Mouse (Mus musculus) testis, postnatal 10 days (tissue): ENCODE results near the gene Cd93.

Source experiments
- DNase-seq: peaks from one replicate; pipeline ENCODE4 v3.0.0; 2021; ENCODE audit warnings: low spot score

The Cd93 gene

DNA sequence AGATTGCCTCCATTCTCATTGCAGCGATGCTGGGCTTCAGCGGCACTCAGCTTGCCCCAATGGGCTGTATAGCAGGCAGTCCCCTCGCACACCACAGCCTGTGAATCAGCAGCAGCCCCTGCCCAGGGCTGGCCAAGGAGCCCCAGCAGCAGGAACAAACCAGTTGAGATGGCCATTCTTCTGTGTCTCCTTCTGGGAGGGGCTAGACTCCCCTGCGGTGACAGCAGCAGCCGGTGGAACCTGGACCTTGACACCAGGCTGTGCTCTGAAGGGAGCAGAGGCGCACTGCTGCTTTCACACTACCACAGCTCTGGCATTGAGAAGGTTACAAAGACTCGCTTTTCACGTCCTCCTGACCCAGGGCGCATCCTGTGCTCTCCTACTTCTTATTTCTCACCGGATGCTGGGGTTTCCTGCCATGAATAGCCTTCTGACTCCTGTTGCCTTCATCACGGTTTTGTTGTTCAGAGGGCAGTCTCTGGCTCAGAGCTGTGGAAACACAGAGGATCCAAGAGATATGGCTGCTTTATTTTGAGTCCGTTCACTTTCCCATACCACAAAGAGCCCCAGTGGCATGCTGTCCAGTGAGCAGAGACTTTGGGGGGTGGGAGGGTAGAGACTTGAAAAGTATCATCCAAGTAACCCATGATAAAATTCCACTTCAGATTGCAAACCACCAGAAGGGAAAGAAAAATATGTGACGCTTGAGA, at the start of gene Cd93:
Gene Cd93 (minus strand): TSS at position 315 of the 710 bp plus-strand sequence.
- no peak for DNase-seq

DNA sequence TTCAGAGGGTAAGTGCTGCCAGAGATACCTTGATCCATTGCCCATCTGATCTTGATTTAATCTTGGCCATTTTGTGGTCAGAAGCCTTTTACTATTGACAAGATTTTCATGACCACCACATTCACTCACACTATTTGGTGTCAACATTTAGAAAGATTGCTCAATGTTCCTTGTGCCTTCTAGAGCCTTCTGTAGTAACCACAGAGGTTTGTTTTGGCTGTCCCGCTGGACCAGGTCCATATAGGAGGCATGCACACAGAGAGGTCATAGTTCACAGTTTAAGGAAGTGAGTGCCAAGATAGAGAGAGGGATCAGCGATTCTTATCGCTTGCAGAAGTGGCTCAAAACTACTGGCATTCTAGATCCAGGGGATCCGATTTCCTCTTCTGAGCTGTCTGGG, 48.7 kb upstream of the Cd93 start:
- DNase-seq: no peak

DNA sequence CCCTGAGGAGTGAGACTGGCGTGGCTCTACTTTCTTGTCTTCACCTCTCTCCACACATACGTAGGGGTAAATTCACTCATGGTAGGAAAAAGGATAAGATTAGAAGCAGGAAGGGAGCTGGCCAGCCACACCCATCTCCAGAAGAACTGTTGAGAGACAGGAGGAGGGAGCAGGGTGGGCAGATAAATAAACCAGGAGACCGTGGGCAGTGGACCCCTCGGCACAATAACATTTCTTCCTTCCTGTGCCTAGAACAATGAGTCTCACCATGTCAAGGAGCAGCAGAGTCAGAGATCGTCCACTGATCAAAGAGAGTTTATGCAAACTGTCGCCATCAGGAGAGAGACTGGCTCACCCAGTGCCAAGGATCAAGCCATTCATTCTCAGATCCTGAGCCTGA, 46.8 kb upstream of the Cd93 start:
- DNase-seq: no peak

DNA sequence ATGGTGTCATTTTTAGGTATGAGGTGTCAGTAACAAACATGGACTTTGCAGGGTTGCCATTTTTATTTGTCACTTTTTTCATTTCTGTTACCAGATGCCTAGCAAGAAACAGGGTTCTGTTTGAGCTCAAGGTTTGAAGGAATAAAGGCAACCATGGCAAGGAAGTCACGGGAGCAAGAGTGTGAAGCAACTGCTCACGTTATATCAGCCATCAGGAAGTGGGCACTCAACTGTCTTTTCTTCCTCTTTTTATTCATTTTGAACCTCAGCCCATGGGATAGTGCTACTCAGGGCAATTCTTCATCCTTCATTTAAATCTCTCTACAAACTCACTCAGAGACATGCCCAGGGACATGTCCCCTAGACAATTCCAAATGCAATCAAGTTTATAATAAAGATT, 45.5 kb upstream of the Cd93 start:
- DNase-seq: no peak

DNA sequence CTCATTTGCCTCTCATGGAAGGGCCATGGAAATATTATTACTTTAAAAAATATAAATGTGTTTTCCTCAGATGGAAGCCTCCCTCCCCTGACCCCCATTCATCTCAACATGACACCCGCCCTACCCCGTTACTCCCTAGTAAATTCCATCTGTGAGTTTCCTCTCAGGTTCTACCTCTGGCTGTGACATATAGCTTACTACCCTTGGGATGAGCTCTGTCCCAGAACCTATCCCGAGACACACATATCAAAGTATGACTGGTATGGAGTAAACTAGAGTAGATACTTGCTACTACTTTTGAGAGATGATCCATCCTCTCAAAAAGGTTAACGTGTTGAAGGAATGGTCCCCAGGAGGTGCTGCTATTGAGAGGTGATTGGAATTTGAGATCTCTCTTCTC, 42.2 kb upstream of the Cd93 start:
- DNase-seq: no peak

DNA sequence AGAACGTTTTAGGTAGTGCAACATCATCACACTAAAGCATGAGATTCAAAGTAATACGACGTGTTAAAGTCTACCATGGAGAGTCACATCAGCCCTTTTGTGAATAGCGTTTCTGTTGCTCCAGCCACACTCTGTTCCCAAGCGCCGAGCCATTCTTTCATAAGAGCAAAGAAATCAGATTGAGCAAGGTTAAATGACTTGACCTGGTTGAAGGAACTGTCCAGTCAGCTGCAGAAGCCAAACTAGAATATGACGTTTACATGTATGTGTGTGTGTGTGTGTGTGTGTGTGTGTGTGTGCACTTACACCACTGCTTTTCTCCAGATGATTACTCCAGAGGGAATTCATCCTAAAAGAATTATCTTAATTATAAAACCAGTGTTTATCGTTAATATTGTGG, 37.0 kb upstream of the Cd93 start:
- DNase-seq: no peak

DNA sequence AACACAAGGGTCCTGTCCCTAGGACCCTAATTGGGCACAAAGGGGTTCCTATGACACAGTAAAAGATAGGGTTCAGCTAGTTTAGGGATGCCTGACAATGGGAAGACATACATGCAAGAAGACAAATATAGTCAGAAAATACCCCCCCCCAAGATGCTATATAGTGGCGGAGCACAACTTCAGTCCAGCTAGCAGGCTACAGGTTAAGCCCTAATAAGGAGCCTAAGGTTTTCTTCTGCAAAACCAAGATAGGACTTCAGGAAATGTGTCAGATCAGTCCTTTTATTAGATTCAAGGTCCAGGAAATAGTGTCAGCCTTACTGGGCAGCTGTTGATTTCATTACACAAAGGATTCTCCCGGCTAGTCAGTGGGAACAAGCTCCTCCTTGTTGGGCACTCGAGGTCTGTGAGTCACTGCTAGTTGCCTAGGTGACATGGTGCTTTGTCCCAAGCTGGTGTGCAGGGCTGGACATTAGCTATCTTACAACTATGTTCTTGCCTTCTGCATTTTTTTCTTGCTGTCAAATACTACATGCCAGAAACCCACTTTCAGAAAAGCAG, 34.9 kb upstream of the Cd93 start:
- peak; percentile 44 for DNase-seq

DNA sequence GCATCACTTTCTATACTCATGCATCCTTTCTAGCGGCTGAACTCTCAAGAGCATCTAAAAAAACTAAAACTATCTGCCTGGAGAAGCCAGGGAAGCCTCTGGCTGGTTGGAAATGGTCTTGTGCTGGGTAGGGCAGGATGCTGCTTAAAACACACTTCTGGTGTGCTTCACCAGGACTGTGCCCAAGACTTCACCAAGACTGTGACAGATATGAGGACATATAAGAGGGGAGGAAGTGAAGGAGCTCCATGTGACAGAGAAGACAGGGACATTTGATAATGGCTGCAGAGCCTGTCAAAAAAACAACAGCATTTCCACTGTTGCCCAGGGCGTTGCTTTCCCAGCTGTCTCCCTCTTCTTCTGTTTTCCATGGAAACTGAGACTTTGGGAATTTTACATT, 34.0 kb upstream of the Cd93 start:
- DNase-seq: no peak

DNA sequence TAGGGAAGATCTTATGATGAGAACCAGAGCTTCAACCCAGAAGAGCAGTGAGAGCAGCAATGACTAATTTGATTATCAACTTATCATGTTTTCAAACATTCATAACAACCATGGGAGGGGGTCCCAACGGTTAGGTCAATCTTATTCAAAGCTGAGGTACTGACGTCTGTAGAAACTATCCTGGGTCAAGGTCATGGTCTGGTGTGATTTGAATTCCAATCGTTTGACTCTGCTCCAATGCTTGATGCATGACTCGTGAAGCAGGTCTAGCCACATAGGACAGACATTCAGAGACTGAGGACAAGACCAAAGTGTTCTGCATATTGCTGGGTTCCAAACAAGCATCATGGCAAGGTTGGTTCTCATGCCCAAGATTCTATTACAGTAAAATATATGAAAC, 33.2 kb upstream of the Cd93 start:
- DNase-seq: no peak

DNA sequence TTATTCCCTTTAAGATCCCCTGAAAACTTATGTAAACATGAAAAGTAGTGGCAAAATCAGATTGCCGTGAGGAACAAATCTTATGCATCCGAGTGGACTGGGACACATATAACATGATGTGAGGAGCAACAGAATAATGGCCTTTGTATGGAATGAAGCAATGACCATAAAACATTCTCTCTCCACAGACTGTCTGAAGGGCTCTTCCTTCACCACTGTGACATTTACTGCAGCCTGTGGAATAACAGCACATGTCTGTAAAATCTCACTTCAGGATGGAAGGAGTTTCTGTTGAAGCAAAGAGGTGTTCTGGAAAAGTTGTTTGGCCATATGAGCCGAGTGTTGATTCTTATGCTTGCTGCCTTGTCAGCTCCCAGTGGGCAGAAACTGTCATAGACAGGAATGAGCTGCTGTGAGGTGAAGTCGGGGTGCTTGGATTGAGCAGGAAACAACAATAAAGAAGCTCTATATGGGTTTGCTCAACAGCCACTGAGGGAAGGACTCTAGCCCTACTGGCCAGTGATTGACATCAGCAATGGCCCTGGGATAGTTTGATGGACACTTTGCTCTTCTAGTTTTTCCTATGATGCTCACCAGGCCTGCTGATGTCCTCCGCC, 32.6 kb upstream of the Cd93 start:
- DNase-seq: no peak

DNA sequence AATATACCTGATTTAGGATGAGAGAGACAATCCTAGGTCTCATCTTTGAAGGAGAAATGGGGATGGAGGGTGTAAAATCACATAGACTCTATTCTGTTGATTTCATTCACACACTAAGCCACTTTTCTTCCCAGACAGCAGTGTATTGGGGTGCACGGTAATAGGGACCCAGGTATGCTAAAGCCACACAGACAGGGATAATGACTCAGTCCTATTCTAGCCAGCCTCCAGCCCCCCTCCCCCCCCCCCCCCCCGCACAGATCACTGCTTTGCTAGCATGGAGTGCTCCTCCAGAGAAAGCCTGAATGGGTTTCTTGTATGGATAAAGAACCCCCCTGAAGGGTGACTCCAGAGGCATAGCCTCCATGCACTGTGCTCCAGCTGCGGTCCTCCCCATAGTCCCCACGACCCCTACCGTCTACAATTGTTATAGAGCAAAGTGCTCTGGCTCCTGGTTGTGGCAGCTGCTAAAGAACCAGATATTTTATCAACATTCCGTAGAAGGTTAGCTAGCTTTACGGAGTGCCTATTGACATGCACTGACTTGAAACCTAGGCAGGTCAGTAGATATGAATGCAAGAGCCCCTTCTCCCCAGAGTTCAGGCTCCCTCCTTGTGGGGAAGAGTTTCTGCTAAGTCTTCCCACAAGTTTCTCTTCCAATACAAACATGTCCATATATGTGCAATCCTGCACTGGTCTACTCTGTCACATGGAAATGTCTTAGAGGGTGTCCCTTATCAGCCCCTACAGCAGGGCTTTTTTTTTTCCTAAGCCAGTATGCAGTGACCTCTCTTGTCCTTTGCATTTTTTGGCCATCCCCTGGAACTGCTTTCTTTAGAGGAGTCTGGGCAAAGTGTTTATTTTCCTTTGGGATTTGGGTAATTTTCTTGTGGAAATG, 26.2 kb upstream of the Cd93 start:
- no peak for DNase-seq

DNA sequence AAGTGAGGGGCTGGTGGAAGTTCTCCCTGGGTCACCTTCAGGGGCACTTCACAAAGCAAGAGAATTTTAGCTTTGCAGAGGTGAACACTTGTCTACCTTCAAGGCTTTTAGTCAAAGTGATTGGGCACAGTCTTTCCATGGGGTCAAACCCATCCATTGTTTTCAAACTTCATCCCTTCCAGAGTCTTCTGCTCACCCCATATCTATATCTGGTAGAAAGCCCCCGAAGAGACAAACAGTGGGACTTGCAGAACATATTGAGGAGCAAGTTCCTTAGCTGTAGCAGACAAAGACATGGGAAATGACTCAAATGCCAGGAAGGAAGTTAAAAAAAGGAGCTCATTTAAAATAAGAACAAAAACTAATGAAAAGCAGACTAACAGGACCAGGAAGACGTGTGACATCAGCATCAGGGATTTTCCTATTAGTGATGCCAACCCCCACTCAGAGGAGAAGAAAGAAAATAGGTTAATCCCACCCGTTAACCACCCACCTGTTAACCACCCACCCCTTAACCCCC, 24.6 kb upstream of the Cd93 start:
- DNase-seq: no peak

DNA sequence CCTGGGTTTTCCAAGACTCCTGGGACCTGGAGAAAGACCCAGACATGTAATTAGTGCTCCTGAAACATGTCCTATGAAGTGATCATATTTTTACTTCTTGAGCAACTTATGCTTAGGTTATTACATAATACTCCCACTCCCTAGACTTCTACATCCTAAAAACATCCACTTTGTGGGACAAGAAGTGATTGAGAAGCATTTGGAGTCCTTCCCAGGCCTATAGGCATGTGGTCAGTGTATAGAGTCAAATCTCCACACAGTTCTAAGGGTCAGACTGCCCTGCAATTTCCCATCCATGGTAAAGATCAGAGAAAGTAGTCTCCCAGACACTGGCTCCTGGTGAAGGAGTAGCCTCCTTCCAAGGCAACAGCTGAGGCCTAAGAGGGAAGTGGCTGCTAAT, 12.0 kb upstream of the Cd93 start:
- DNase-seq: no peak

DNA sequence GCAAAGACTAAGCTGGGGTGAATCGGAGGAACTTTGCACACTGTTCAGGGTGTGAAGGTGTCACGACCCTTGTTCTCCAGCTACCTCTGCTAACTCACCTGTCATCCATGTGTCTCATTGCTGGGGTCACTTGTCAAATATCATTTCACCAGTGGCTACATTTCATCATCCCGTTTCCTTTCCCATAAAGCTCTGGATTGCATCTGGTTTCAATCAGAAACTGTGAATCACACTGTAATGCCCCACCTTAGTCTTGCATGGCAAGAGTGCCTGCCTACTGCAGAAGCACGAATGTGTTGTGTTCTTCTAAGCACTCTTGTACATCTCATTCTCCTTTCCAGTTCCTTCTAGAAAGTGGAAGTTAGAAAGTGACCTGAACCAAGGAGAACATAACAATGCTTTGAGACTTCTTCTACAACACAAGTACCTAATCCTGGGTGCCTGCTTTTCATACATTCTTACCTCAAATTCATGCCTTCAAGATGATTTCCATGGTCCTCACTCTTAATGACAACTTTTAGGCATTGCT, 10.7 kb upstream of the Cd93 start:
- DNase-seq: no peak

DNA sequence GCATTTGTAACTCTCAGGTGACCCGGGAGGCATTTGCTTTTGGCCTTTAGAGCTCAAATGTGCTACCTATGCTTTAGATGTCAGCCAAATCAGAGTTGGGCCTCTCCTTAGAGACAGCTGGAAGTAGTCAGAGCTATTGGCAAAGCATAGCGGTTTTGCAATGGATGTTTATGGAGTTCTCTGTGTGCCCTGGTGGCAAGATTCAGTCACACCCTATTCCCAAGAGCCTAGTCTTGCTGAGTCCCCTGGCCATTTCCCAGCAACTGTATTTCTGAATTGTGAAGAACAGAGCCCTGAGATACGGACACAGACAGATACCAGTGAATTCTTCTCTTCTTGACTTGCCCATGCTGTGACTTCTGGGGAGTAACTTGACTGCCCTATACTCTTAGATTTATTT, 9.7 kb upstream of the Cd93 start:
- DNase-seq: no peak

DNA sequence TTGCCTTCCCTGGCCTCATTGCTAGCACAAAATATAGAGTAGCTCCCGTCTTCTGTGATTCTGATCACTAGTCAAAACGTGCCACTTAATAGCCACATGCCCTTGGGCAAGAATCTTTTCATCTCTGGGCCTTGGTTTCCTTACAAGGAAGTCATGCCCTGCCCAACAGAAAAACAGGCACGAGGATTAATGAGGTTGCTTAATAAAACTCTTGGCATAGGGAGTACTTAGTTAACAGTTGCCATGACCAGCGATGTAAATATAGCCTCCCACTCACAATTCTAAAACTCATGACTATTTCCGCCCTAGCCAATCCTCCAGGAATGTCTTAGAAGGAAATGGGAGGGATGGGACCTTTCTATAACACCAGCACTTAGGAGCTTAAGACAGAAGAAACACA, 8.1 kb upstream of the Cd93 start:
- no peak for DNase-seq

DNA sequence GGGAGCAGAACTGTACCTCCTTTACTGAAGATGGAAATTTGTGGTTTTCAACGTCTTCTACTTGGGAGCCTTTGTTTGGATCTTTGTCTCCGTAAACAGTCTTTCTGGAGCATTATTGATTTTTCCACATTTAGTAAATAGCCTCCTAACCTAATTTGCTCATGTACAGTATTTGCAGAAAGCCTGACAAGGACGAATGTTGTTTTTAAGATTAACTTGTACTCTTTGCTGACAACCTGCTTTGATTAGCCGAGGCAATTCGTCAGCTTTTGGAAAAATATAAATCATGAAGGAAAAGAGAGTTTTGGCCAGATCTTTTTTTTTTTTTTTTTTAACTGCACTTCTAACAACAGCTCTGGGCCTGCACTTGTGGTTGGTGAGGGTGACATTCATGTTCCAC, 7.3 kb upstream of the Cd93 start:
- no peak for DNase-seq

DNA sequence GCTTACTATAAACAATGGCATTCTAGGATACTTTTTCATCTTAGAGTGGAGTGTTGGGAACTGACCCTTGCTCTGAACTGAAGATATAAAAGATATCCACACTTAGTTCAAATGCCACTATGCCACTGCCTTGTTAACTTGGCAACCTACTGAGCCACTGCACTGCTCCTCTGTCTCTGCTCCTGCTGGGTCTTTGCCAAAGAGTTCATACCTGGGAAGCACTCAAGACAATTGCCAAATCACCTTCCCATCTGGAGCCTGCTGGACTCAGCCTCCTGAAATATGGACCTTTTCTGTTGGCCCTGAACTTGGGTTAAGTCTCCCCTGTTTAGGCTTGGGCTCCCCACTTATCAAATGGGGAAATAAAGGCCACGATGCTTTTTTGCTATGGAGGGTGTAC, 6.3 kb upstream of the Cd93 start:
- no peak for DNase-seq

DNA sequence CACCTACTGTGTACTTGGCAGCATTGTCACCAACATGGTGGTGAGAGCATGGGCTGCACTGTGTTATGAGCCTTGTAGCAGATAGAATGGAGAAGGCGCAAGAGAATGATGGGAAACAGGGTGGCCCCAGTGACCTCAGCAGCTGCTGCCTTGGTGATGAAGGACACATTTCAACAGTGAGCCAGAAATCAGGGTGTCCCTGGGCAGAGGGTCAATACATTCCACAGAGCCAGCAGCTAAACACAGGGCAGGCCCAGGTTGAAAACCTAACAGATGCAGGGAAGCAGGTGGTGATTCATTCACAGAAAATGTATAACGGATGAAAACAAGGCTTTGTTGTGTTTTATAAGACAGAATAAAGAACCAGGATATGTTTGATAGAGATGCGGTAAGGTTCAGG, 3.1 kb upstream of the Cd93 start:
- no peak for DNase-seq

DNA sequence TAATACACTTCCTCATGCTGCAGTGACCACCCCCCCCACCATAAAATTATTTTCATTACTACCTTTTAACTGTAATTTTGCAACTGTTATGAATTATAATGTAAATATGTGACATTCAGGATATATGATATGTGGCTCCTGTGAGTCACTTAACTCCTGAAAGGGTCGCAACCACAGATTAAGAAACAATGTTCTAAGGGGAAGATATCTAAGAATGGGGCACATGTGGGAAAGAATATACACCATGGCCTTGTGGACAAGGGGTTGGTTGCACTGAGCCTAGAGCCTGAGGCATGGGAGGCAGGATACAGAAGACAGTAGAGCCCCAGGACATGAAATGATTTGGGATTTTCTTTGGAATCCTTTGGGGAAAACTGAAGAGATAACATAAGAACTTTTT, 2.3 kb upstream of the Cd93 start:
- DNase-seq: no peak

DNA sequence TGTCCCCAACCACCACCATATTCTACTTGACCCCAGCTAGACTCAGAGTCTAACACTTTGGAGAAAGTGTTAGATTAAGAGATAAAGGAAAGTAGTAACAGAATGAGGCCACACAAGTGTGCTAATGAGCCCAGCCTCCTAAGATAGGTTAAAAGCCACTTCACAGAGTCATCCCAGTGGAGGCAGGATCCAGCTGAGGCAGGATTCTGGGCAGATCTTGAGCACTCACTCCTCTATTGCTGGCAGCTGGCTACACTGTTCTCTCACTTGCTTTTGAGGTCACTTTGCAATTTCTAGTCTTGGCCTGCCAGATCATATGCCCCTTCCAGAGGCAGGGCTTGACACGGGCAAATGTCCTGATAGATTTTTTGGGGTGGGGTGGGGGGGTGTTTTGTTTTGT, 1.1 kb upstream of the Cd93 start:
- no peak for DNase-seq

DNA sequence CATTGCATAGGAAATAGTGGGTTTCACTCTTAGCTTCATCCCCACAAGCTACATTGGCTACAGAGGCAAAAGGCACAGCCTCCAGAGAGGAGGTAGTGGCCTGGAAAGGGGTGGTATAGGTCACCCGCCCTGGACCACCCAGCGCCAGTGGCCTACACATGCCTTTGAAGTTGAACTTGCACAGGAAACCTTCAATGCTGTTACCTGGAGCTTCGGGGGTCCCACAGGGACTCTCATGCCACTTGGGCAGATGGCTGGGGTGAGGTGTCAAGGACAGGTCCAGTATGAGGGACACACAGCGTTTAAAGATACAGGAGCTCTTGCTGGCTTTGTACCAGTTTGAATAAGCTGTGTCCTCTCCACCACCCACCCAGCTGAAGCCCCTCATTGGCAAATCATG, 653 bp downstream of the Cd93 start:
- no peak for DNase-seq
